Mouse (Mus musculus): ENCODE data around the gene Nr4a1.

DNA sequence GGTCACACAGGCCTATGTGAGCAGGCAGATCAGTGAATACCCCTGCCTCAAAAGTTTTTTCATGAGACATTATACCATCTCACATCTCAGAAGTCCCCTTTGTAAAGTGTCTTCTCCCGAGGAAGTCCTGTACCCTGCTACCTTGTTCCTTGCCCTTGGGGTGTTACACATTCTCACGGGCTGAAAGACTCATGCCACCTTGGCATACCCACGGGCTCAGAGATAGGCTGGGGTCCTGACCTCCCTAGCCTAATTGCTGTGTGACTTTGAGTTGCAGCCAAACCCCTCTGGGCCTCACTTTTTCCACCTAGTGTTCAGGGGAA is 545 bp upstream of the Nr4a1 start:
- no peak for TF ChIP-seq TAL1 (IDR thresholded peaks at IDR 0.05; ENCODE audit: low read length)
- TF ChIP-seq GATA1 (IDR thresholded peaks at IDR 0.05; ENCODE audit: low read length), result no peak

All from erythroblast, embryonic 14.5 days (primary cell).